Mouse (Mus musculus): ENCODE data around the gene Cfap161. TPM values are rescaled to one million over a fixed set of nuclear protein-coding genes. Genes with fewer than 3 reads are reported as not detected.

Cfap161 gene
- polyA plus RNA-seq, 1 experiment from 2014 or later = 4.3 TPM

DNA sequence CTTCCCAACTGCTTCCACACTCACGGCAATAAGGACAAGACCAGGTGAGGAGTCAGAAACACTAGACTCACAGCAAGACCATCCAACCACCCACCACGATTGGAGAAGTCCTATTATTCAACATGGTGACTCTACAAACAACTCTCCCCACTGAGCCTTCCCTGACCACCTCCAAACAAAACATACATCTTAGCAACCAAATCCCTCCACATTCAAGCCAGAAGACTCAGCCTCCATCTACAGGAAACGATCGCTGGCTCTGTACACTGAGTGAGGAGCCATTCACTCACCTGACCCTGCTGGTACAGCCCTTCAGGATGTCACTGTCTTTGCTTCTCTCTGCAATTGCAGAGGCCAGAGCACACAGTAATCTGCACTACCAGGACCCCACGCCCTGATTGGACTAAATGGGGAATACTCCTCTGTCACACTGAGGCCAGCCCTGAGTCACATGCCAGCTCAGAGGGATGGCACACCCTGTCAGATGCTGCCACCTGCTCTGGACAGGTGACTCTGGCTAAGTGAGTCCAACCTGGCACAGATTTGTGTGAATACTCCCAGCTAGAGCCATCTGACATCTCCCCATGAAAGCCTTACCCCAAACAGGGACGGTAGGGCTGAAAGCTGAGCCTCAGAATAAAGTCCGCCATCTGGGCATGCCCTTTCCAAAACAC lies 59.4 kb downstream of the Cfap161 start:
- WGBS = 84% methylated on average over 7 of the region's 7 CpGs
- no peak overlapping the region for H3K4me2 ChIP-seq (ENCODE audit: low read depth, low read length)
- H3K4me1 ChIP-seq (ENCODE audit: control insufficient read depth, insufficient read depth, low read length) = peaks cover 10% of the 10 kb centered on the region
- DNase-seq (ENCODE audit: low spot score) (no peak), ATAC-seq (ENCODE audit: low read depth) (no peak)
- H3K9me3 ChIP-seq (ENCODE audit: control insufficient read depth, low read length) = no peaks in the 10 kb centered on the region
- H3K9ac ChIP-seq (ENCODE audit: low read depth, low read length) = no peak overlapping the region
- H3K36me3 ChIP-seq (ENCODE audit: control insufficient read depth, insufficient read depth, low read length) = no peaks in the 10 kb centered on the region
- H3K27me3 ChIP-seq (replicated peaks; ENCODE audit: control insufficient read depth, insufficient read depth, low read length) = no peaks in the 10 kb centered on the region
- H3K27ac ChIP-seq (replicated peaks; ENCODE audit: low read depth, low read length) = no peak overlapping the region
- H3K4me3 ChIP-seq (ENCODE audit: low read depth, low read length) = no peak overlapping the region

DNA sequence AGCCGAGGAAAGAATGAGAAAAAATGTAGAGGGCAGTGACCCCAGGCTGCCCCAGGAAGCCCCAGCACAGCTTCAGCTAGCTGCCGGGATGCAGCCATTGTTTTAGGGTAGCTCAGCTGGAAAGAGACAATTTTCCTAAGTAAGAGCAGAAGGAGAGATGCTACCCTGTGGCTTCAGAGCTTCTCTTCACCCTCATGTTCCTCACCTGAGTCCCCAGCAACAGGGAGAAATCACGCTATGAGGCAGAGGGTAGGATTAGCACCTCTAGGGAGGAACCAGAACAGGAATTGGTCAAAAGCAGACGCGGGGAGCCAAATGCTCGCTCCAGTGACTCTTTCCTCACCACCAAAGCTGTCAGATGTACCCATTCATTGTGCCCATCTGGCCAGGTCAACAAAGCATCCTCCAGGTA lies 60.0 kb downstream of the Cfap161 start:
- Histone ChIP-seq H3K4me2 (ENCODE audit: low read depth, low read length) (no peak overlapping the region), H3K27ac (replicated peaks; ENCODE audit: low read depth, low read length) (no peak overlapping the region), H3K4me1 (ENCODE audit: control insufficient read depth, insufficient read depth, low read length) (peaks cover 6% of the 10 kb centered on the region), H3K4me3 (ENCODE audit: low read depth, low read length) (no peak overlapping the region), H3K9ac (ENCODE audit: low read depth, low read length) (no peak overlapping the region), H3K9me3 (ENCODE audit: control insufficient read depth, low read length) (no peaks in the 10 kb centered on the region), H3K36me3 (ENCODE audit: control insufficient read depth, insufficient read depth, low read length) (no peaks in the 10 kb centered on the region), H3K27me3 (replicated peaks; ENCODE audit: control insufficient read depth, insufficient read depth, low read length) (no peaks in the 10 kb centered on the region)
- DNase-seq (ENCODE audit: low spot score) (no peak), ATAC-seq (ENCODE audit: low read depth) (no peak)
- 73% methylated on average over 6 of the region's 6 CpGs for whole genome bisulfite sequencing

DNA sequence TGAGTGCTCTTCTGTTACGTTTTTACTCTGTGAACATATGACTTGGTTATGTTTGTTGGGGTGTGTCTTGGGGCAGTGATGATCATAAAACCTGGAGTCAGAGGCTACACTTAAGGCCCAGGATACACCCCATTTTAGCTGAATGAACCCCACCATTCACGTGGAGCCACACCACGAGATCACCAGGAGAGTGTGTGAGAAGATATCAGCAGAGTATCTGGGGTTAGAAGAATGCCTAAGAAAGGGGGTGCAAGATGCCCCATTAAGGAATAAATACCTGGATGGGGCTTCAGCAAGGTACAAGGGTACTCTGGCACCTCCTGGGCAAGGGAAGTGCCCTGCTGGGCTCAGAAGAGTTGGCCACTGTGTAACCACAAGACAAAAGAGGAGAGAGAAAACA lies 60.4 kb downstream of the Cfap161 start:
- no peak for ATAC-seq (ENCODE audit: low read depth)

DNA sequence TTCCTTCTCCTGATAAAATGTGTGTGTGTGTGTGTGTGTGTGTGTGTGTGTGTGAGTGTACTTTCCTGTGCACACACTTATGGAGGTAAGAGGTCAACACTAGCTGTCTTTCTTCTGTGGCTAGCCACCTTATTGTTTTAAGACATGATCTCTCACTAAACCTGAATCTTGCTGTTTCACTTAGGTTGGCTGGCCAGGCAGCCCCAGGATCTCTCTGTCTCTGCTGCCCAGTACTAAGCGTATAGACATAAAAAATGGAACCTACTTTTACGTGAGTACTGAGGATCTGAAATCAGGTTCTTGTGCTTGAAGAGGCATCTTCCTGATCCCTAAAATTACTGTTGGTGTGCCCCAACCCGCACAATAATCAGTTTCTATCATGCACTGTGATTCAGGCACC lies 61.9 kb downstream of the Cfap161 start:
- no peaks in the 10 kb centered on the region; the same call in 1 of the 2 replicates for H3K4me1 ChIP-seq (ENCODE audit: control insufficient read depth, insufficient read depth, low read length)
- no peak overlapping the region for H3K27ac ChIP-seq (replicated peaks; ENCODE audit: low read depth, low read length)
- WGBS = 93% methylated on average over 3 of the region's 3 CpGs
- no peaks in the 10 kb centered on the region for H3K27me3 ChIP-seq (replicated peaks; ENCODE audit: control insufficient read depth, insufficient read depth, low read length)
- no peaks in the 10 kb centered on the region for H3K9me3 ChIP-seq (ENCODE audit: control insufficient read depth, low read length)
- DNase-seq (ENCODE audit: low spot score) = no peak
- no peak overlapping the region for H3K4me2 ChIP-seq (ENCODE audit: low read depth, low read length)
- H3K36me3 ChIP-seq (ENCODE audit: control insufficient read depth, insufficient read depth, low read length) = no peaks in the 10 kb centered on the region
- H3K4me3 ChIP-seq (ENCODE audit: low read depth, low read length) = no peak overlapping the region
- no peak for ATAC-seq (ENCODE audit: low read depth)
- no peak overlapping the region for H3K9ac ChIP-seq (ENCODE audit: low read depth, low read length)

More for the DNA sequence above, 60.4 kb downstream of the Cfap161 start:
- Histone ChIP-seq H3K4me3 (ENCODE audit: low read depth, low read length) (no peak overlapping the region), H3K4me1 (ENCODE audit: control insufficient read depth, insufficient read depth, low read length) (peaks cover 6% of the 10 kb centered on the region), H3K27me3 (replicated peaks; ENCODE audit: control insufficient read depth, insufficient read depth, low read length) (no peaks in the 10 kb centered on the region), H3K36me3 (ENCODE audit: control insufficient read depth, insufficient read depth, low read length) (no peaks in the 10 kb centered on the region), H3K27ac (replicated peaks; ENCODE audit: low read depth, low read length) (no peak overlapping the region), H3K4me2 (ENCODE audit: low read depth, low read length) (no peak overlapping the region), H3K9me3 (ENCODE audit: control insufficient read depth, low read length) (no peaks in the 10 kb centered on the region), H3K9ac (ENCODE audit: low read depth, low read length) (no peak overlapping the region)
- 91% methylated on average over 3 of the region's 3 CpGs for WGBS
- DNase-seq (ENCODE audit: low spot score) = no peak

DNA sequence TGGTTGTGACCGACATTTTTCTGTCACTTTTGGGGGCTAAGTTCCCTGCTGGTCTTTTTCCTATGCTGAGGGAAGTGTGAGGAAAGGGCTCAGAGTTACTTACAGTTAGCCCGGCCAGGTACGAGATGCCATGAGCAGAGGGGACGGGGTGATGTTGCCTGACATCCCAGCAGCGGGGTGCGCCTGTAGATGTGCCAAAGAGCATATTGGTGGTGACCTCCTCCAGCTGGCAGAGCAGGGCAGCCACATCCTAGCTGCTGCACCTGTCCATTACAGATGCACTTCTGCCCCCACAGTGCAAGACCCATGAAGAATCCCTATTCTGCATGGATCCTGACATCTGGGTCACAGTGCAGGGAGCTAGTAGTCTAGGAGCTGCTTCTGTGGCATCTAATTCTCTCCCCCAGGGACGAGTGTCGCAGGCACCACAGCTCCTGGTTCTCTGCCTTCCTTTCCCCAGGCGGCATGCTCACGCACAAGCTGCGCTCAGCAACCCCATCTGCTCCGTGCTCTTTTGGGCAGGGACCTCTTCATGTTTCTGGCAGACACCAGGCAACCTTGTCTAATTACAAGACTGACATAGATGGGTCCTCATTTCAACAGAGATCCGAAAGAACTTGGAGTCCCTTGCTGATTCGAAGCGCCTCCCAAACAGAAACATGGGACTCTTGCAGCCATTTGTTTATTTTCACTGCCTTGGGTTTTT lies 62.6 kb downstream of the Cfap161 start:
- 0 out of 2 replicates have a peak, but pooled peaks cover under 1% of the 10 kb centered on the region for H3K4me1 ChIP-seq (ENCODE audit: control insufficient read depth, insufficient read depth, low read length)

DNA sequence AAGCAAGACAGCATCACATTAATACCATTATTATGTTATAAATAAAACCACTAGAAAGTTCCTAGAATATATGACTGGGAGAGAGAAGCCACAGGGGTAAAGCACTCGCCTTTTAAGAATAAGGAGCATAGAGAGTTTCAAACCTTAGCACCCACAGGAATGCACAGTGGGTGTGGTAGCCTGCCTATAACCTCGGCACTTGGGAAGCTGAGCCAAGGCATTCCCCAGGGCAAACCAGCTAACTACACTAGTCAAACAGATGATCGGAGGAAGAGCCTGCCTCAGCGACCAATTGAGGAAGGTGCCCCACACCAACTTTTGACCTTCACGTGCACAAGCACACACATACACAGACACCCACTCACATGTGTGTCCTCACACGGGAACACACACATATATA lies 63.4 kb downstream of the Cfap161 start:
- H3K9me3 ChIP-seq (ENCODE audit: control insufficient read depth, low read length) = no peaks in the 10 kb centered on the region
- no peak overlapping the region for H3K9ac ChIP-seq (ENCODE audit: low read depth, low read length)
- no peak overlapping the region for H3K4me3 ChIP-seq (ENCODE audit: low read depth, low read length)
- no peak for ATAC-seq (ENCODE audit: low read depth)
- no peaks in the 10 kb centered on the region for H3K27me3 ChIP-seq (replicated peaks; ENCODE audit: control insufficient read depth, insufficient read depth, low read length)
- no peak overlapping the region for H3K4me2 ChIP-seq (ENCODE audit: low read depth, low read length)
- peaks cover 8% of the 10 kb centered on the region; the same call in 1 of the 2 replicates for H3K4me1 ChIP-seq (ENCODE audit: control insufficient read depth, insufficient read depth, low read length)
- H3K36me3 ChIP-seq (ENCODE audit: control insufficient read depth, insufficient read depth, low read length) = no peaks in the 10 kb centered on the region
- H3K27ac ChIP-seq (replicated peaks; ENCODE audit: low read depth, low read length) = no peak overlapping the region
- 72% methylated on average over 6 of the region's 6 CpGs for WGBS
- DNase-seq (ENCODE audit: low spot score) = no peak

More for the DNA sequence above, 62.6 kb downstream of the Cfap161 start:
- WGBS = 69% methylated on average over 15 of the region's 15 CpGs
- Histone ChIP-seq H3K4me2 (ENCODE audit: low read depth, low read length) (no peak overlapping the region), H3K27me3 (replicated peaks; ENCODE audit: control insufficient read depth, insufficient read depth, low read length) (no peaks in the 10 kb centered on the region), H3K27ac (replicated peaks; ENCODE audit: low read depth, low read length) (no peak overlapping the region), H3K9me3 (ENCODE audit: control insufficient read depth, low read length) (no peaks in the 10 kb centered on the region), H3K4me3 (ENCODE audit: low read depth, low read length) (no peak overlapping the region), H3K9ac (ENCODE audit: low read depth, low read length) (no peak overlapping the region), H3K36me3 (ENCODE audit: control insufficient read depth, insufficient read depth, low read length) (no peaks in the 10 kb centered on the region)
- DNase-seq (ENCODE audit: low spot score) (no peak), ATAC-seq (ENCODE audit: low read depth) (no peak)

DNA sequence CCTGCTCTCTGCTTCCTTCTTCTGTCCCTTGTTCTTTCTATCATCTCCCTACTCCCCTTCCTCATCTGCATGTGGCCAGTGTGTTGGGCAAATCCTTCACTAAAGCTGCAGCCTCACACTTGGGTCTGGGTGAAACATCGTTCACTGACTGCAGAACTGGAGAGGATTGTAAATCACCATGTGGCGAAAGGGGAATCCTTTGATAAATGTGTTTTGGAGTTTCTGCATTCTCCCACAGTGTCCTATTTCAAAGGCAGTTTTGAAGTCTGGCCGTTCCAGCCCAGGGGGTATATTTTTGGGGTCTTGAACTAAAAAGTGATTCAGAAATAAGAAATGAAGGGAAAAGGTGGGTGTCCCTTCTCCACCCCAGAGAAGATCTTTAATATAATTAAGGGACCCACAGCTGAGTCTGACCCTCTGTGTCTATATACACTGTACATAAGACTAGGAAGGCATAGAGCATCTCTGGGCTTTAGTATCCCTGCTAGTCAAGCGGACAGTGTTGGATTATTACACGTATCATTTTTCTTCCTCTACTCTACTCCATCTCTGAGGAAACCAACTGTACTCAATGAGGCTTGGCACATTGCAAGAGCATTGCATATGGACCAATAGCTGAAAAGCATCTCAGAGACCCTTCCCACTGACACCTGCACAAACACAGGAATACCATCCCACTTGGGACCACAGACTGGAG lies 67.6 kb downstream of the Cfap161 start:
- no peaks in the 10 kb centered on the region for H3K27me3 ChIP-seq (replicated peaks; ENCODE audit: control insufficient read depth, insufficient read depth, low read length)
- peaks cover 15% of the 10 kb centered on the region for H3K4me1 ChIP-seq (ENCODE audit: control insufficient read depth, insufficient read depth, low read length)
- WGBS = 40% methylated on average over 5 of the region's 5 CpGs
- H3K36me3 ChIP-seq (ENCODE audit: control insufficient read depth, insufficient read depth, low read length) = no peaks in the 10 kb centered on the region
- no peak for DNase-seq (ENCODE audit: low spot score)
- no peaks in the 10 kb centered on the region for H3K9me3 ChIP-seq (ENCODE audit: control insufficient read depth, low read length)
- no peak overlapping the region for H3K4me2 ChIP-seq (ENCODE audit: low read depth, low read length)
- no peak overlapping the region for H3K4me3 ChIP-seq (ENCODE audit: low read depth, low read length)
- H3K9ac ChIP-seq (ENCODE audit: low read depth, low read length) = no peak overlapping the region
- ATAC-seq (ENCODE audit: low read depth) = no peak
- no peak overlapping the region for H3K27ac ChIP-seq (replicated peaks; ENCODE audit: low read depth, low read length)

DNA sequence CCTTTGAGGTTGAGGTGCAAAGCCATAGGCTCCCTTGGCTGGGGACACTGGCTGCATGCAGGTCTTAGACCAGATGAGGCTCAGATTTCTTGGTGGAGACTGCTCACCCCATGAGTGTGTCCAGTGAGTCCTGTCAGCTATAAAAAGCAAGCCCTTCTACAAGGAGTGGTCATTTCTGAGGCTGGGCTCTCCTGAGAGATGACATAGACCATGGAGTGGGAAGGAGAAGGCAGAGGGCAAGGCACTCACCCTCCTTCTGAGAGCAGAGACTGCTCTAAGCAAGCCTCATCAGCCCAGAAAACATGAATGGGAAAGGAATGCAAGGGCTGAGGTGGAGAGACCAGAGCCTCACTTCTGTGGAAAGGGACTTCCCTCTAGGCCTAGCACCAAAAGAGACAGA lies 68.9 kb downstream of the Cfap161 start:
- Histone ChIP-seq H3K4me2 (ENCODE audit: low read depth, low read length) (no peak overlapping the region), H3K27me3 (replicated peaks; ENCODE audit: control insufficient read depth, insufficient read depth, low read length) (no peaks in the 10 kb centered on the region), H3K4me3 (ENCODE audit: low read depth, low read length) (no peak overlapping the region), H3K27ac (replicated peaks; ENCODE audit: low read depth, low read length) (no peak overlapping the region), H3K9me3 (ENCODE audit: control insufficient read depth, low read length) (no peaks in the 10 kb centered on the region), H3K36me3 (ENCODE audit: control insufficient read depth, insufficient read depth, low read length) (no peaks in the 10 kb centered on the region), H3K9ac (ENCODE audit: low read depth, low read length) (no peak overlapping the region), H3K4me1 (ENCODE audit: control insufficient read depth, insufficient read depth, low read length) (peaks cover 15% of the 10 kb centered on the region)
- DNase-seq (ENCODE audit: low spot score) (no peak), ATAC-seq (ENCODE audit: low read depth) (no peak)
